Mouse (Mus musculus): ENCODE data around the gene Msmp.

GRCm38 (mm10) chr4:43535628-43536027 is 48.7 kb downstream of the Msmp start:
- TF ChIP-seq POLR2A (IDR thresholded peaks at IDR 0.05; ENCODE audit: borderline replicate concordance, extremely low read depth, low read depth, low read length) (no peak), CTCF (IDR thresholded peaks at IDR 0.05; ENCODE audit: insufficient read depth, low read length) (no peak)

Data from lung, adult 2 months (tissue).